Mouse (Mus musculus) midbrain, embryonic 14.5 days (tissue): ENCODE measurements at regions not wholly inside any gene's neighbourhood (a gene's known extent, or its start where the extent isn't known, plus 50 kb on each side); places are given as distances from the start of the nearest gene placed in this dataset.

Experiments used
- ATAC-seq: fragments of 200-750 bp; cut with Nextera tagmentation; 2 replicates; pipeline ENCODE4 v1.8.0; 2017; ENCODE audit warnings: moderate number of reproducible peaks, moderate library complexity; ENCODE audit not compliant: low FRiP score, low TSS enrichment
- DNase-seq: peaks from one replicate; pipeline ENCODE4 v3.0.0-alpha.2; 2015
- H3K27ac ChIP-seq: fragments of 300-500 bp; sonication (generic); replicated peaks from 2 replicates; pipeline ENCODE4 v1.5.1; 2014; ENCODE audit warnings: mild to moderate bottlenecking, low read depth, low read length, moderate library complexity
- H3K27me3 ChIP-seq: fragments of 300-500 bp; sonication (generic); 2 replicates; pipeline ENCODE4 v1.6.1; 2014; ENCODE audit warnings: low read length, control low read depth, mixed read lengths; ENCODE audit not compliant: control insufficient read depth, insufficient read depth
- H3K36me3 ChIP-seq: fragments of 300-500 bp; sonication (generic); 2 replicates; pipeline ENCODE4 v1.6.1; 2014; ENCODE audit warnings: low read length, control low read depth; ENCODE audit not compliant: control insufficient read depth, insufficient read depth
- H3K4me1 ChIP-seq: fragments of 300-500 bp; sonication (generic); 2 replicates; pipeline ENCODE4 v1.6.1; 2014; ENCODE audit warnings: mild to moderate bottlenecking, antibody characterized with exemption, low read length, control low read depth; ENCODE audit not compliant: control insufficient read depth, insufficient read depth
- H3K4me2 ChIP-seq: fragments of 300-500 bp; sonication (generic); 2 replicates; pipeline ENCODE4 v1.6.1; 2014; ENCODE audit warnings: mild to moderate bottlenecking, low read length, moderate library complexity
- H3K4me3 ChIP-seq: fragments of 300-500 bp; sonication (generic); replicated peaks from 2 replicates; pipeline ENCODE4 v1.5.1; 2014; ENCODE audit warnings: low read depth, low read length
- H3K9ac ChIP-seq: fragments of 300-500 bp; sonication (generic); replicated peaks from 2 replicates; pipeline ENCODE4 v1.6.1; 2014; ENCODE audit warnings: mild to moderate bottlenecking, low read length, moderate library complexity
- H3K9me3 ChIP-seq: fragments of 300-500 bp; sonication (generic); 2 replicates; pipeline ENCODE4 v1.6.1; 2016; ENCODE audit warnings: low read length, control low read depth, mixed read lengths; ENCODE audit not compliant: control insufficient read depth
- WGBS: fragments of 180-500 bp; shearing (Covaris S2); extraction: QIAGEN DNeasy Blood & Tissue Kit; methylation state at CpG from one replicate; pipeline ENCODE4 v1.1.7; 2014; 5-methylcytosine and 5-hydroxymethylcytosine counted together

- H3K9ac ChIP-seq = no peak overlapping the region
- 82% methylated on average over 2 of the region's 2 CpGs for WGBS
- H3K27me3 ChIP-seq = no peaks in the 10 kb centered on the region
- H3K4me3 ChIP-seq = no peak overlapping the region
- DNase-seq (no peak), ATAC-seq (no peak)
- no peak overlapping the region for H3K4me2 ChIP-seq
- H3K36me3 ChIP-seq = no peaks in the 10 kb centered on the region
- no peak overlapping the region for H3K27ac ChIP-seq
- H3K9me3 ChIP-seq = no peaks in the 10 kb centered on the region
- H3K4me1 ChIP-seq = peaks cover 5% of the 10 kb centered on the region; the same call in 1 of the 2 replicates
Observed at GRCm38 (mm10) chr13:64007688-64008087, 81.3 kb downstream of the Hsd17b3 start.

GRCm38 (mm10) chr13:64002945-64003459 lies 86.0 kb downstream of the Hsd17b3 start:
- H3K9ac ChIP-seq = 0 out of 2 replicates have a peak overlapping the region, but pooled peaks have one; percentile 16
- ATAC-seq = no peak

GRCm38 (mm10) chr13:64000303-64000702 lies 88.7 kb downstream of the Hsd17b3 start:
- 90% methylated on average over 6 of the region's 6 CpGs for WGBS
- no peaks in the 10 kb centered on the region for H3K9me3 ChIP-seq
- H3K27me3 ChIP-seq = no peaks in the 10 kb centered on the region
- H3K36me3 ChIP-seq = no peaks in the 10 kb centered on the region
- ATAC-seq = no peak
- no peak overlapping the region for H3K9ac ChIP-seq
- H3K4me3 ChIP-seq = no peak overlapping the region
- H3K27ac ChIP-seq = no peak overlapping the region
- DNase-seq = no peak
- peaks cover 6% of the 10 kb centered on the region; the same call in 1 of the 2 replicates for H3K4me1 ChIP-seq
- H3K4me2 ChIP-seq = no peak overlapping the region

More at GRCm38 (mm10) chr13:64002945-64003459, 86.0 kb downstream of the Hsd17b3 start:
- DNase-seq = peak; percentile 40
- Histone ChIP-seq H3K27me3 (no peaks in the 10 kb centered on the region), H3K9me3 (no peaks in the 10 kb centered on the region), H3K4me1 (peaks cover 6% of the 10 kb centered on the region; the same call in 1 of the 2 replicates), H3K36me3 (no peaks in the 10 kb centered on the region), H3K4me2 (no peak overlapping the region), H3K27ac (no peak overlapping the region), H3K4me3 (no peak overlapping the region)
- 6% methylated on average over 6 of the region's 6 CpGs for WGBS

- H3K27me3 ChIP-seq = no peaks in the 10 kb centered on the region
- H3K9me3 ChIP-seq = no peaks in the 10 kb centered on the region
- ATAC-seq (no peak), DNase-seq (no peak)
- H3K4me2 ChIP-seq = no peak overlapping the region
- H3K36me3 ChIP-seq = no peaks in the 10 kb centered on the region
- H3K27ac ChIP-seq = no peak overlapping the region
- WGBS = 55% methylated on average over 10 of the region's 10 CpGs
- no peak overlapping the region for H3K9ac ChIP-seq
- H3K4me3 ChIP-seq = no peak overlapping the region
- peaks cover 6% of the 10 kb centered on the region; the same call in 1 of the 2 replicates for H3K4me1 ChIP-seq
Observed at GRCm38 (mm10) chr13:63998647-63999046, 90.4 kb downstream of the Hsd17b3 start.

- Histone ChIP-seq H3K4me2 (no peak overlapping the region), H3K27ac (no peak overlapping the region), H3K36me3 (no peaks in the 10 kb centered on the region), H3K9ac (no peak overlapping the region), H3K4me1 (0 out of 2 replicates have a peak, but pooled peaks cover 4% of the 10 kb centered on the region), H3K9me3 (no peaks in the 10 kb centered on the region), H3K27me3 (no peaks in the 10 kb centered on the region), H3K4me3 (no peak overlapping the region)
- WGBS = 86% methylated on average over 12 of the region's 12 CpGs
- no peak for ATAC-seq
- no peak for DNase-seq
Observed at GRCm38 (mm10) chr13:63993857-63994477, 95.1 kb downstream of the Hsd17b3 start.

GRCm38 (mm10) chr13:63992989-63993388 lies 96.0 kb downstream of the Hsd17b3 start:
- WGBS = 76% methylated on average over 1 of the region's 1 CpGs
- H3K36me3 ChIP-seq = no peaks in the 10 kb centered on the region
- H3K9ac ChIP-seq = no peak overlapping the region
- H3K4me3 ChIP-seq = no peak overlapping the region
- no peak overlapping the region for H3K4me2 ChIP-seq
- no peaks in the 10 kb centered on the region for H3K9me3 ChIP-seq
- H3K27ac ChIP-seq = no peak overlapping the region
- no peak for ATAC-seq
- H3K27me3 ChIP-seq = no peaks in the 10 kb centered on the region
- 0 out of 2 replicates have a peak, but pooled peaks cover 4% of the 10 kb centered on the region for H3K4me1 ChIP-seq
- no peak for DNase-seq

- no peaks in the 10 kb centered on the region for H3K9me3 ChIP-seq
- H3K4me1 ChIP-seq = peaks cover 4% of the 10 kb centered on the region; the same call in 1 of the 2 replicates
- no peaks in the 10 kb centered on the region for H3K27me3 ChIP-seq
- DNase-seq (peak; percentile 60), ATAC-seq (no peak; the same call in 1 of the 2 replicates)
- H3K4me2 ChIP-seq = peak overlapping the region; percentile 20; the same call in 1 of the 2 replicates
- H3K4me3 ChIP-seq = no peak overlapping the region
- H3K36me3 ChIP-seq = no peaks in the 10 kb centered on the region
- 0 out of 2 replicates have a peak overlapping the region, but pooled peaks have one; percentile 10 for H3K9ac ChIP-seq
- 21% methylated on average over 8 of the region's 8 CpGs for WGBS
- H3K27ac ChIP-seq = 0 out of 2 replicates have a peak overlapping the region, but pooled peaks have one; percentile 58
Observed at GRCm38 (mm10) chr13:63990480-63990958, 98.5 kb downstream of the Hsd17b3 start.

GRCm38 (mm10) chr13:63989769-63990168 lies 99.3 kb downstream of the Hsd17b3 start:
- no peak overlapping the region for H3K4me2 ChIP-seq
- DNase-seq = no peak
- no peak overlapping the region for H3K9ac ChIP-seq
- no peaks in the 10 kb centered on the region for H3K36me3 ChIP-seq
- no peak for ATAC-seq
- no peaks in the 10 kb centered on the region for H3K27me3 ChIP-seq
- peaks cover 10% of the 10 kb centered on the region; the same call in 1 of the 2 replicates for H3K4me1 ChIP-seq
- H3K4me3 ChIP-seq = no peak overlapping the region
- H3K9me3 ChIP-seq = no peaks in the 10 kb centered on the region
- no peak overlapping the region for H3K27ac ChIP-seq
- WGBS = 84% methylated on average over 2 of the region's 2 CpGs
